Mouse (Mus musculus): ENCODE measurements at regions not wholly inside any gene's neighbourhood (a gene's known extent, or its start where the extent isn't known, plus 50 kb on each side); places are given as distances from the start of the nearest gene placed in this dataset.

GRCm38 (mm10) chr14:71229955-71230354, 630.3 kb upstream of the Fam160b2 start:
- TF ChIP-seq CTCF (IDR thresholded peaks at IDR 0.05; ENCODE audit: borderline replicate concordance, insufficient read depth, low read length) (no peak), POLR2A (IDR thresholded peaks at IDR 0.05; ENCODE audit: low read depth, low read length) (no peak)
